In genomic region chr5:58736610-58737009, GRCm38 (mm10) we compare ENCODE assay signal across 8 mouse cellular contexts.
DNase-seq lines count a peak whose midpoint lies in the region; ATAC-seq and TF ChIP-seq lines count a peak whose summit lies in the region.

No protein-coding gene starts in this region.

- H3K9me3 ChIP-seq in kidney, embryonic 14.5 days (ENCODE audit: control insufficient read depth, low read length), result no peaks in the 10 kb centered on the region

- H3K9ac ChIP-seq in kidney, embryonic 14.5 days (ENCODE audit: low read depth, low read length), result no peak overlapping the region

- ATAC-seq in kidney, embryonic 14.5 days (ENCODE audit: low FRiP score, low TSS enrichment), result no peak
- peak; percentile 67 for ATAC-seq in granulocyte monocyte progenitor cell, adult 5-6 weeks (replicated peaks; ENCODE audit: poor library complexity, severe bottlenecking)

- WGBS in kidney, embryonic 14.5 days, result 60% methylated on average over 9 of the region's 9 CpGs

- H3K27me3 ChIP-seq in kidney, embryonic 14.5 days (ENCODE audit: control insufficient read depth, insufficient read depth, low read length), result no peaks in the 10 kb centered on the region

- TF ChIP-seq CTCF in left cerebral cortex, adult 2 months (IDR thresholded peaks at IDR 0.05), result peak; percentile 76

- H3K27ac ChIP-seq in kidney, embryonic 14.5 days (ENCODE audit: low read depth, low read length), result no peak overlapping the region
- H3K27ac ChIP-seq in left cerebral cortex, adult 2 months, result no peak overlapping the region

- H3K36me3 ChIP-seq in kidney, embryonic 14.5 days (ENCODE audit: control insufficient read depth, insufficient read depth, low read length), result no peaks in the 10 kb centered on the region

- H3K4me3 ChIP-seq in kidney, embryonic 14.5 days (ENCODE audit: low read length), result no peak overlapping the region
- no peak overlapping the region for H3K4me3 ChIP-seq in left cerebral cortex, adult 2 months

- intact Hi-C loops in left cerebral cortex, adult 2 months (cut with DNase I), result loop anchor here (5.0 kb wide), 1 partner anchor 1024 kb away; no protein-coding TSS in a partner anchor

- no peak overlapping the region for H3K4me2 ChIP-seq in kidney, embryonic 14.5 days (replicated peaks; ENCODE audit: low read depth, low read length)

- DNase-seq in kidney, adult 9 months, result peak; percentile 44
- DNase-seq in NIH3T3 (ENCODE audit: low read depth) (peak; percentile 72), MN1 (ENCODE audit: low spot score) (no peak)
- peak; percentile 82 to 89 for DNase-seq in cerebellum, postnatal 10 days
- peak; percentile 60 to 74 for DNase-seq in left cerebral cortex, adult 2 months (ENCODE audit: extremely low spot score in 1 of 2, low spot score in 2 of 2)
- DNase-seq in right cerebral cortex, adult 18-20 months, result peak; percentile 56

- no peaks in the 10 kb centered on the region for H3K4me1 ChIP-seq in kidney, embryonic 14.5 days (ENCODE audit: control insufficient read depth, insufficient read depth, low read length)
